Mouse (Mus musculus) Patski (cell line): ENCODE results near the gene Atp6v0a2. TPM values are rescaled to one million over a fixed set of nuclear protein-coding genes. Genes with fewer than 3 reads are reported as not detected.

ENCODE experiments used
- ATAC-seq: fragments of 100-300 bp; one replicate; pipeline ENCODE4 v1.8.0; 2021
- CTCF ChIA-PET: fragments of 350-600 bp; sonication (Branson Sonifier 250); formaldehyde crosslinking; loops from one replicate; lab custom pipeline; 2022; ENCODE audit warnings: inconsistent platforms; lab: Charles Lee
- POLR2A ChIA-PET: fragments of 350-600 bp; sonication (Branson Sonifier 250); formaldehyde crosslinking; loops from one replicate; lab custom pipeline; 2022; ENCODE audit warnings: antibody characterized with exemption, inconsistent platforms; lab: Charles Lee
- DNase-seq: peaks from one replicate; pipeline ENCODE4 v3.0.0-alpha.2; 2011; ENCODE audit warnings: low read depth, low spot score
- H3K27me3 ChIP-seq: fragments of 371-371 bp; one replicate; pipeline ENCODE4 v1.5.1; 2021
- CTCF ChIP-seq: fragments of 100-300 bp; IDR thresholded peaks from one replicate; pipeline ENCODE4 v1.5.1; 2021
- in situ Hi-C: fragments of 300-500 bp; cut with MboI; formaldehyde crosslinking; loops from 3 replicates; pipeline ENCODE4 v1.11.1; 2018; ENCODE audit warnings: low pct_unique_long_range_greater_than_20kb, mixed read lengths
- polyA plus RNA-seq: library from polyadenylated mRNA; unstranded; gene quantifications from one replicate; pipeline ENCODE4 v1.2.3, GENCODE M21; 2021

Atp6v0a2 gene
- polyA plus RNA-seq, 1 experiment from 2014 or later: 54.5 TPM

DNA sequence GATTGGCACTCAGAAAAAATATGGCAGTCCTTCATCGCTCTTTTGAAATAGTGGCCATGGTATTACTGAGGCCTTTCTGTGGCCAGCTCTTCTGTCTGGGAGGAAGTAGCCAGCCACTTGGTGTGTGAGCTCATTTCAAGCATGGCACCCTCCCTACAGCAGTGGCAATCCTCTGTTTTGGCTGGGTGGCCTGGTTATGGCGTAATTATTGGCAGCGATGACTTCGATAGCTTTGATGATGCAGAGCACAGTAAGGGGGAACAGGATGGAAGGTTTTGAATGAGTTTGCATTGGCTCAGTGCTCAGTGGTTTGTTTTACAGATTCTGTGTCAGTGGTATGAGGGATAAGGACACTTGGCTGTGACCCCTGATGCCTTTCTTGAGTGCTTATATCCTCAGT is 8.3 kb downstream of the Atp6v0a2 start:
- H3K27me3 ChIP-seq: no peaks in the 10 kb centered on the region
- ATAC-seq (no peak), DNase-seq (no peak)
- TF ChIP-seq CTCF: no peak
- ChIA-PET CTCF (interaction anchor here (0.9 to 2.9 kb wide), 4 partner anchors 13 to 236 kb away, joined by 3 to 10 read pairs (median 4); no protein-coding TSS in a partner anchor), POLR2A (interaction anchor here (0.6 kb wide), 1 partner anchor 197 kb away, joined by 3 read pairs; no protein-coding TSS in a partner anchor)
- in situ Hi-C loops: no loop called here

DNA sequence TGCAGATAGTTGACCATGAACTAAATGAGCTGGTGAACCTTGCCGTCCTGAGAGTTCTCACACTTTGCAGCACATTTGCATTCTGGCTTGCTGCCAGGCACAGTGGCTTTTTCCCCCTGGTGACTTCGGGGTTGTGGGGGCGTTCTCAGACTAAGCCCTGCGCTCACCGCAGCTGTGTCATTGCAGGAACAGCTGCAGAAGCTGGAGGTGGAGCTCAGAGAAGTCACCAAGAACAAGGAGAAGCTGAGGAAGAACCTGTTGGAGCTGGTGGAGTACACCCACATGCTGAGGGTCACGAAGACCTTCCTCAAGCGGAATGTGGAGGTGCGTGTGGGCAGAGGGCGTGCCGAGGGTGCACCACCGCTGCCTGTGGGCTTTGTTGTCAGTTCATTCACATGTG is 8.9 kb downstream of the Atp6v0a2 start:
- in situ Hi-C loops: no loop called here
- TF ChIP-seq CTCF: no peak
- CTCF ChIA-PET: interaction anchor here (0.9 to 2.9 kb wide), 4 partner anchors 75 to 236 kb away, joined by 3 to 10 read pairs (median 4); no protein-coding TSS in a partner anchor
- H3K27me3 ChIP-seq: no peaks in the 10 kb centered on the region
- ATAC-seq (no peak), DNase-seq (no peak)
- POLR2A ChIA-PET: no interaction called here

DNA sequence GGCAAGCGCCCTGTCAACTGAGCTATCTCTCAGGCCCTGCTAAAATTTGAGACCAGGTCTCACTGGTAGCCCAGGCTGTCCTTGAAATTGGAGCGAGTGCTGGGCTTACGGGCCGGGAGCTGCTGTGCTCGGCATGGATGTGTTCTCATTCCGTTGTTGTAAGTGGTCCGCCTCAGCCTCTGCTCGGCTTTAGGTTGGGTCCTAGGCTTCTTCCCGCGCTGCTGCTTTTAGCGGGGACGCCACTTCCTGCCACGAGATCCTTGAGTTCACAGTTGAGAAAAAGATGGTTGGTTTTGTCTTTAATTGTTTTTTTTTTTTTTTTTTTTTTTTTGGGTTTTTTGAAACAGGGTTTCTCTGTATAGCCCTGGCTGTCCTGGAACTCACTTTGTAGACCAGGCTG is 9.5 kb downstream of the Atp6v0a2 start:
- no peaks in the 10 kb centered on the region for H3K27me3 ChIP-seq
- CTCF ChIA-PET: interaction anchor here (1.1 to 1.4 kb wide), 2 partner anchors 83 to 235 kb away, joined by 3 read pairs; no protein-coding TSS in a partner anchor
- in situ Hi-C loops: no loop called here
- TF ChIP-seq CTCF: no peak
- DNase-seq: no peak
- POLR2A ChIA-PET: no interaction called here
- ATAC-seq: no peak

DNA sequence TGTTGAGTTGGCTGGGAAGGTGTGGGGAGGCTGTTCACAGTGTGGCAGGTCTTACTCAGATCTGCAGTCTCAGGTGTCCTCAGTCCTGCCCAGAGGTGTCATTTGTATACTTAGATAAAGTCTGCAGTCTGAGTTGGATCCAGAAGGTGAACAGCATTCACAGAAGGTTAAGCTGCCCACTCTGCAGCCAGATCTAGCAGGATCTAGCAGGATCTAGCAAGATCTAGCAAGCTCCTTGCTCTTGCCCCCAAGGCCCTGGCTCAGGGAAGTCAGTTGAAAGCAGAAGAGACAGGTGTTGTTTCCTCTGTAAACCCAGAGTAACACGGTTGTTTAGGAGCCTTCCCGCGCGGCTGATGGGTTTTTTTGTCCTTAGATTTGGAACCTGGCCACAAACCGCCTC is 85.4 kb downstream of the Atp6v0a2 start:
- no peak for TF ChIP-seq CTCF
- ChIA-PET POLR2A (no interaction called here), CTCF (interaction anchor here (1.2 kb wide), 1 partner anchor 68 kb away, joined by 3 read pairs; no protein-coding TSS in a partner anchor)
- DNase-seq (no peak), ATAC-seq (no peak)
- H3K27me3 ChIP-seq: no peaks in the 10 kb centered on the region
- in situ Hi-C loops: no loop called here

DNA sequence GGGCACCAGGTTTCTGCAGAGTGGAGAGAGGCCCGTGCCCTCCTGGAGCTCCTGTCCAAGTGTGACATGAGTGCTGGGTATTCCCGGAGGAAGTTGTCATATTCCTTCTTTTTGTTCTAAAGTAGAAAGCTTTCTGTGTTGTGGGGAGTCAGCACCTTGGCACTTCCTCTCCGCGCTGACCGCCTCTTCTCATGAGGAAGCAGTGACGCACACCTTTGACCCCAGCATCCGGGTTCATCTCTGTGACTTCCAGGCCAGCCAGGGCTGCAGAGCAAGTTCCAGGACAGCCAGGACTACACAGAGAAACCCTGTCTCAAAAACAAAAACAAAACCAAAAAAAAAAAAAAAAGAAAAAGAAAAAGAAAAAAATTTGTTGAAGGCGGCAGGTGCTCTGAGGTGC is 86.8 kb downstream of the Atp6v0a2 start:
- no peak for TF ChIP-seq CTCF
- ATAC-seq (no peak), DNase-seq (no peak)
- ChIA-PET POLR2A (no interaction called here), CTCF (no interaction called here)
- in situ Hi-C loops: no loop called here
- no peaks in the 10 kb centered on the region for H3K27me3 ChIP-seq

DNA sequence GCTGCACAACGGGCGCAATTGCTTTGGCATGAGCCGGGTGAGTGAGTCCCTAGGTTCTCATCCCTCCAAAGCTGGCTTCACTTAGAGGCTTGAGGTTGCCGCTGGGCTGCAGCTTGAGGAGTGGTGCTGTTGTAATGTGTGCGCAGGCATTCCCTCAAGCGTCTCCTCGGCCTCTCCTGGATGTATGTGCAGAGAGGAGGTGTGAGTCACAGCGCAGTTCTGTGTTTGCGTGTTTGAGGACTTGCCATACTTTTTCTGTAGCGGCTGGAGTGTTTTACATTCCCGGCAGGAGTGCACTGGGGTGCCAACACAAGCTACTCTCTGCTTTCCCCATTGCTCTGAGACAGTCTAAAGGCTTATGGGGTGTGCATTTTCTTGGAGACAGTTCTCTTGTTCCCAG is 89.6 kb downstream of the Atp6v0a2 start:
- no peak for TF ChIP-seq CTCF
- DNase-seq: no peak
- in situ Hi-C loops: no loop called here
- CTCF ChIA-PET: no interaction called here
- H3K27me3 ChIP-seq: no peaks in the 10 kb centered on the region
- POLR2A ChIA-PET: no interaction called here
- ATAC-seq: no peak

DNA sequence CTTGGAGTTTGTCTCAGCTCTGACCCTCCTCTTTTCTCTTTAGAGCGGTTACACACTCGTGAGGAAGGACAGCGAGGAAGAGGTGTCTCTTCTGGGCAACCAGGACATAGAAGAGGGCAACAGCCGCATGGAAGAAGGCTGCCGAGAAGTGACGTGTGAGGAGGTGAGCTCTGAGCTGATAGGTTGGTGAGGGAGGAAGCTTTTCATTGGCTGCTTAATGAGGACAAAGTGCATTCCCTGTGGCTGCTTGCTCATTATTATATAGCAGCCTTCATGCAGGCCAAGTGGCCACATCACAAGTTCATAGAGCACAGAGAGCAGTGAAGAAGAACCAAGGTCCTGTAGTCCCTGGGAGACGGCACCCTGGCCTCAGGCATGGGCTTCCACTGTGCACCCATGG is 90.0 kb downstream of the Atp6v0a2 start:
- ATAC-seq (no peak), DNase-seq (no peak)

DNA sequence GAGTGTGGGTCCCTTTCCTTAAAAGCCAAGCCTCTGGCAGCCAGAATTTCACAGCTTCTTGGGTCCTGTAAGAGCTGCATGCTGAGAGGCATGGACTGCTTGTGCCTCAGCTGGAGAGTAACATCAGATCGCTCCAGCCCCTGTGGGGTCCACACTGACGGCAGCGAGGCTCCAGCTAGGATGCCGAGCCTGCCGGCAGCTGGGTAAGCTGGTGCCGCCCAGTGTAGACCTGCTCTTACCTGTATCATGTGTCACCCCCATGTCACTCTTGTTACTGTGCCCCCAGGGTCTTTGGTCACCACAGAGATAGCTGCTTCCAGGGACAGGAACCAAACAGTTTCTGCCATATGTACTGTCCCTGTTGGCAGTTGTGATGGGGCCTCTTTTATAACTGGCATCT is 94.7 kb downstream of the Atp6v0a2 start:
- no peak for TF ChIP-seq CTCF
- in situ Hi-C loops: no loop called here
- DNase-seq (no peak), ATAC-seq (no peak)
- ChIA-PET POLR2A (no interaction called here), CTCF (no interaction called here)
- H3K27me3 ChIP-seq: no peaks in the 10 kb centered on the region

More for the DNA sequence above, 90.0 kb downstream of the Atp6v0a2 start:
- TF ChIP-seq CTCF: no peak
- in situ Hi-C loops: no loop called here
- no peaks in the 10 kb centered on the region for H3K27me3 ChIP-seq
- ChIA-PET CTCF (no interaction called here), POLR2A (no interaction called here)

DNA sequence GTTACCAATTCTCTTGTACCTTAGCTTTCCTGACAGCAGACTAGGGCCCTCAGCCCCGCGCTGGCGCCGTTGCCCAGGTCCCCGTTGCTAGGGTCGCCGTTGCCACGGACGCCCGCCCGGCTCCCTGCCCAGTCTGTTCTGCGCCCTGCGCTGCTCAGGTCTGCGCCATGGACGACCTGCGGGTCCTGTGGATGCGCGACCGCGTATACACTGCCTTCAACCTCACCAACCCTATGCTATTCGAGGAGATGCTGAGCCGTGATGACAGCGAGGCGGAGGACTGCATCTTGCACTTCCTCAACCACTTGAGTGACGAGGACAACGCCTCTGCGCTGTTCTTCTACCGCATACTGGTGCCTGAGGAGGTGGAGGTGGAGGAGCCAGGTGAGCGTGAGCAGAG is 96.6 kb downstream of the Atp6v0a2 start, which contains the start of gene Dnah10:
Gene Dnah10 (plus strand): TSS at position 89 of the 400 bp plus-strand sequence.
- TF ChIP-seq CTCF: no peak
- H3K27me3 ChIP-seq: no peaks in the 10 kb centered on the region
- in situ Hi-C loops: no loop called here
- DNase-seq (no peak), ATAC-seq (no peak)
- CTCF ChIA-PET: no interaction called here
- POLR2A ChIA-PET: no interaction called here

DNA sequence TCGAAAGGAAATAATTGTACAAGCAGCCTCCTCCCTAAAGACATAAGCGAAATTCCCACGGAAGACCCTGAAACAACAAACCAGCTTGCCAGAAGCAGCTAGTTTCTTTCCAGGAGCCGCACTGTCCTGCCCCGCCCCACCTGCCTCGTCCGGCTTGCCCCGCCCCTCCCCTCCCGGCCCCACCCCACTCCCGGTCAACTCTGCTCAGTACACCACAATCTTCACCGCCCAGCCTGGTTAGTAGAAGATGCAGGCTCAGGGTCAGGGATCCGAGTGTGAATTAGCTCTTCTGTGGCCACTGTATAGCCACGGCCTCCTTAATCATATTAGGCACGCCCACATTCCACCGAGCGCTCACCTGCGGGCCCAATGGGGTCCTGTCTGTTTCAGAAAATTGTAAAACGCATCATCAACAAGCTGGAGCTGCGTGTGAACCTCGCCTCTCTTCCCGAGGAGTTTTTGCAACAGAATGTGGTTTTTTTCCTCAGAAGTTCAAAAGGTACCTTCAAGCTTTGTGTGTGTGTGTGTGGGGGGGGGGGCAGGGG is 101.4 kb downstream of the Atp6v0a2 start:
- in situ Hi-C loops: no loop called here
- no peak for TF ChIP-seq CTCF
- H3K27me3 ChIP-seq: no peaks in the 10 kb centered on the region
- ChIA-PET POLR2A (interaction anchor here (0.6 to 0.7 kb wide), 2 partner anchors 30 to 130 kb away, joined by 3 to 5 read pairs; no protein-coding TSS in a partner anchor), CTCF (interaction anchor here (1.2 kb wide), 1 partner anchor 12 kb away, joined by 3 read pairs; no protein-coding TSS in a partner anchor)
- DNase-seq (no peak), ATAC-seq (no peak)

DNA sequence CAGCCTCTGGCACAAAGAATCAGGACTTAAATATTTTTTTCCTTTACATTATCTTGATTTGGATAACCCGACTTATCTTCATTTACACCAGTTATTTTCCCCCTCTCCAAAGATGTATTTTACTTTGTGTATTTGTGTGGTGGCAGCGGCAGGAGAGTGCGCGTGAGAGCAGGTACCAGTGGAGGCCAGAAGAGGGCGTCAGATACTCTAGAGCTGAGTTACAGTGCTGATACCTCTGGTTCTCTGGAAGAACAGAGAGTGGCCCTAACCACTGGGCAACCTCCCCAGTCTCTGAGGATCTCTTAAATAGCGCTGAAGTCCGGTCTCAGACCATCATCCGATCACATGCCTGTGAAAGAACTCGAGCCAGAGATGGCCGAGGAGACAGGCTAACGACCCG is 105.6 kb downstream of the Atp6v0a2 start:
- ATAC-seq (no peak), DNase-seq (no peak)
- TF ChIP-seq CTCF: no peak
- H3K27me3 ChIP-seq: no peaks in the 10 kb centered on the region
- POLR2A ChIA-PET: no interaction called here
- CTCF ChIA-PET: interaction anchor here (1.1 kb wide), 1 partner anchor 48 kb away, joined by 3 read pairs; no protein-coding TSS in a partner anchor
- in situ Hi-C loops: no loop called here
